Mouse (Mus musculus) neural tube, embryonic 12.5 days (tissue): Measurements from ENCODE around the gene Crybg2. TPM values are rescaled to one million over a fixed set of nuclear protein-coding genes. Genes with fewer than 3 reads are reported as not detected.

Experiments used
- ATAC-seq: fragments of 200-750 bp; cut with Nextera tagmentation; 2 replicates; pipeline ENCODE4 v1.8.0; 2017; ENCODE audit warnings: low read depth, mild to moderate bottlenecking, moderate TSS enrichment, moderate library complexity; ENCODE audit not compliant: low FRiP score
- H3K27ac ChIP-seq: fragments of 300-500 bp; sonication (generic); 2 replicates; pipeline ENCODE4 v1.5.1; 2016
- H3K27me3 ChIP-seq: fragments of 300-500 bp; sonication (generic); replicated peaks from 2 replicates; pipeline ENCODE4 v1.6.1; 2016; ENCODE audit warnings: mild to moderate bottlenecking
- H3K36me3 ChIP-seq: fragments of 300-500 bp; sonication (generic); 2 replicates; pipeline ENCODE4 v1.6.1; 2016; ENCODE audit warnings: mild to moderate bottlenecking
- H3K4me1 ChIP-seq: fragments of 300-500 bp; sonication (generic); 2 replicates; pipeline ENCODE4 v1.6.1; 2016
- H3K4me2 ChIP-seq: fragments of 300-500 bp; sonication (generic); replicated peaks from 2 replicates; pipeline ENCODE4 v1.6.1; 2016; ENCODE audit warnings: mild to moderate bottlenecking
- H3K4me3 ChIP-seq: fragments of 300-500 bp; sonication (generic); 2 replicates; pipeline ENCODE4 v1.5.1; 2016
- H3K9ac ChIP-seq: fragments of 300-500 bp; sonication (generic); 2 replicates; pipeline ENCODE4 v1.6.1; 2016; ENCODE audit warnings: mild to moderate bottlenecking
- H3K9me3 ChIP-seq: fragments of 300-500 bp; sonication (generic); 2 replicates; pipeline ENCODE4 v1.6.1; 2016; ENCODE audit warnings: mild to moderate bottlenecking
- WGBS: fragments of 180-500 bp; shearing (Covaris S2); methylation state at CpG from one replicate; pipeline ENCODE4 v1.1.7; 2016; 5-methylcytosine and 5-hydroxymethylcytosine counted together
- polyA plus RNA-seq: library from polyadenylated mRNA; unstranded; fragments of >200 nt; fragmentation: Nextera tagmentation; extraction: Ambion mirVana; gene quantifications from 2 replicates; pipeline ENCODE4 v1.2.1, GENCODE M21; 2016

The Crybg2 gene
- polyA plus RNA-seq, 1 experiment from 2014 or later, result 1.5 TPM

- Histone ChIP-seq H3K27ac (no peak overlapping the region), H3K27me3 (no peaks in the 10 kb centered on the region; the same call in 1 of the 2 replicates), H3K4me1 (peaks cover 18% of the 10 kb centered on the region; the same call in 1 of the 2 replicates), H3K4me2 (peak overlapping the region; percentile 70), H3K4me3 (peak overlapping the region; percentile 75), H3K9me3 (no peaks in the 10 kb centered on the region), H3K36me3 (no peaks in the 10 kb centered on the region), H3K9ac (peak overlapping the region; percentile 59)
- peak; percentile 67 for ATAC-seq
- 5% methylated on average over 21 of the region's 21 CpGs for WGBS
These were observed 42.1 kb downstream of the Crybg2 start for GRCm38 (mm10) chr4:134102742-134103119.

- H3K27ac ChIP-seq, result no peak overlapping the region
- no peaks in the 10 kb centered on the region for H3K36me3 ChIP-seq
- no peaks in the 10 kb centered on the region; the same call in 1 of the 2 replicates for H3K27me3 ChIP-seq
- H3K4me2 ChIP-seq, result no peak overlapping the region
- H3K9me3 ChIP-seq, result no peaks in the 10 kb centered on the region
- no peak for ATAC-seq
- peaks cover 21% of the 10 kb centered on the region; the same call in 1 of the 2 replicates for H3K4me1 ChIP-seq
- no peak overlapping the region for H3K9ac ChIP-seq
- 69% methylated on average over 7 of the region's 7 CpGs for WGBS
- H3K4me3 ChIP-seq, result no peak overlapping the region
These were observed 45.5 kb downstream of the Crybg2 start for GRCm38 (mm10) chr4:134106105-134106504.

- Histone ChIP-seq H3K9ac (no peak overlapping the region), H3K36me3 (no peaks in the 10 kb centered on the region), H3K4me1 (peaks cover 20% of the 10 kb centered on the region; the same call in 1 of the 2 replicates), H3K4me2 (no peak overlapping the region), H3K9me3 (no peaks in the 10 kb centered on the region), H3K4me3 (no peak overlapping the region), H3K27me3 (no peaks in the 10 kb centered on the region; the same call in 1 of the 2 replicates), H3K27ac (no peak overlapping the region)
- WGBS, result 89% methylated on average over 7 of the region's 7 CpGs
- ATAC-seq, result no peak
These were observed 47.1 kb downstream of the Crybg2 start for GRCm38 (mm10) chr4:134107730-134108129.

- no peak overlapping the region for H3K9ac ChIP-seq
These were observed 47.6 kb downstream of the Crybg2 start for GRCm38 (mm10) chr4:134108196-134108595.

GRCm38 (mm10) chr4:134110653-134111052 is 50.0 kb downstream of the Crybg2 start:
- Histone ChIP-seq H3K27me3 (no peaks in the 10 kb centered on the region), H3K27ac (no peak overlapping the region), H3K4me1 (peaks cover 19% of the 10 kb centered on the region; the same call in 1 of the 2 replicates), H3K36me3 (no peaks in the 10 kb centered on the region), H3K4me3 (no peak overlapping the region), H3K9me3 (no peaks in the 10 kb centered on the region), H3K4me2 (no peak overlapping the region), H3K9ac (no peak overlapping the region)
- WGBS, result 42% methylated on average over 3 of the region's 3 CpGs
- ATAC-seq, result no peak

More at GRCm38 (mm10) chr4:134108196-134108595, 47.6 kb downstream of the Crybg2 start:
- peaks cover 16% of the 10 kb centered on the region; the same call in 1 of the 2 replicates for H3K4me1 ChIP-seq
- 61% methylated on average over 5 of the region's 5 CpGs for WGBS
- H3K36me3 ChIP-seq, result no peaks in the 10 kb centered on the region
- H3K4me2 ChIP-seq, result no peak overlapping the region
- ATAC-seq, result no peak
- no peaks in the 10 kb centered on the region; the same call in 1 of the 2 replicates for H3K27me3 ChIP-seq
- H3K4me3 ChIP-seq, result no peak overlapping the region
- H3K9me3 ChIP-seq, result no peaks in the 10 kb centered on the region
- no peak overlapping the region for H3K27ac ChIP-seq

- H3K4me3 ChIP-seq, result no peak overlapping the region
- H3K9me3 ChIP-seq, result no peaks in the 10 kb centered on the region
- 85% methylated on average over 6 of the region's 6 CpGs for WGBS
- H3K4me1 ChIP-seq, result peaks cover 9% of the 10 kb centered on the region; the same call in 1 of the 2 replicates
- H3K4me2 ChIP-seq, result no peak overlapping the region
- no peak overlapping the region for H3K9ac ChIP-seq
- no peaks in the 10 kb centered on the region for H3K27me3 ChIP-seq
- H3K36me3 ChIP-seq, result no peaks in the 10 kb centered on the region
- H3K27ac ChIP-seq, result no peak overlapping the region
- no peak for ATAC-seq
These were observed 51.8 kb downstream of the Crybg2 start for GRCm38 (mm10) chr4:134112403-134112802.

GRCm38 (mm10) chr4:134113356-134113994 is 52.9 kb downstream of the Crybg2 start:
- Histone ChIP-seq H3K4me1 (peaks cover 9% of the 10 kb centered on the region; the same call in 1 of the 2 replicates), H3K36me3 (no peaks in the 10 kb centered on the region), H3K9me3 (no peaks in the 10 kb centered on the region), H3K4me3 (no peak overlapping the region), H3K4me2 (0 out of 2 replicates have a peak overlapping the region, but pooled peaks have one; percentile 0), H3K9ac (0 out of 2 replicates have a peak overlapping the region, but pooled peaks have one; percentile 5), H3K27ac (no peak overlapping the region), H3K27me3 (no peaks in the 10 kb centered on the region)
- no peak for ATAC-seq
- 55% methylated on average over 10 of the region's 10 CpGs for WGBS

GRCm38 (mm10) chr4:134114038-134114437 is 53.4 kb downstream of the Crybg2 start:
- WGBS, result 90% methylated on average over 4 of the region's 4 CpGs
- no peak overlapping the region for H3K9ac ChIP-seq
- ATAC-seq, result no peak
- H3K36me3 ChIP-seq, result no peaks in the 10 kb centered on the region
- peaks cover 9% of the 10 kb centered on the region; the same call in 1 of the 2 replicates for H3K4me1 ChIP-seq
- no peak overlapping the region for H3K4me3 ChIP-seq
- H3K4me2 ChIP-seq, result no peak overlapping the region
- H3K27me3 ChIP-seq, result no peaks in the 10 kb centered on the region
- H3K9me3 ChIP-seq, result no peaks in the 10 kb centered on the region
- H3K27ac ChIP-seq, result no peak overlapping the region

GRCm38 (mm10) chr4:134115215-134116144 is 54.9 kb downstream of the Crybg2 start:
- WGBS, result 85% methylated on average over 16 of the region's 16 CpGs

GRCm38 (mm10) chr4:134116501-134116900 is 55.9 kb downstream of the Crybg2 start:
- Histone ChIP-seq H3K27me3 (no peaks in the 10 kb centered on the region), H3K4me3 (no peak overlapping the region), H3K36me3 (no peaks in the 10 kb centered on the region), H3K4me2 (no peak overlapping the region), H3K9me3 (no peaks in the 10 kb centered on the region), H3K4me1 (peaks cover 6% of the 10 kb centered on the region), H3K27ac (no peak overlapping the region), H3K9ac (no peak overlapping the region)
- WGBS, result 87% methylated on average over 2 of the region's 2 CpGs
- no peak for ATAC-seq

More at GRCm38 (mm10) chr4:134115215-134116144, 54.9 kb downstream of the Crybg2 start:
- H3K4me2 ChIP-seq, result no peak overlapping the region
- H3K36me3 ChIP-seq, result no peaks in the 10 kb centered on the region
- ATAC-seq, result no peak
- no peak overlapping the region for H3K9ac ChIP-seq
- no peak overlapping the region for H3K27ac ChIP-seq
- H3K27me3 ChIP-seq, result no peaks in the 10 kb centered on the region
- peaks cover 6% of the 10 kb centered on the region; the same call in 1 of the 2 replicates for H3K4me1 ChIP-seq
- no peaks in the 10 kb centered on the region for H3K9me3 ChIP-seq
- H3K4me3 ChIP-seq, result no peak overlapping the region

- ATAC-seq, result no peak
- no peak overlapping the region for H3K9ac ChIP-seq
- peaks cover 8% of the 10 kb centered on the region for H3K4me1 ChIP-seq
- no peaks in the 10 kb centered on the region for H3K9me3 ChIP-seq
- no peaks in the 10 kb centered on the region for H3K27me3 ChIP-seq
- no peak overlapping the region for H3K4me3 ChIP-seq
- 82% methylated on average over 8 of the region's 8 CpGs for WGBS
- H3K4me2 ChIP-seq, result no peak overlapping the region
- no peaks in the 10 kb centered on the region for H3K36me3 ChIP-seq
- no peak overlapping the region for H3K27ac ChIP-seq
These were observed 56.4 kb downstream of the Crybg2 start for GRCm38 (mm10) chr4:134117012-134117411.
